Mouse (Mus musculus): ENCODE data around the gene Zic2.

- TF ChIP-seq CTCF (IDR thresholded peaks at IDR 0.05; ENCODE audit: insufficient read depth, low read length): no peak
- no peak for TF ChIP-seq POLR2A (IDR thresholded peaks at IDR 0.05; ENCODE audit: borderline replicate concordance, extremely low read depth, low read depth, low read length)
These were observed 7.1 kb upstream of the Zic2 start for GRCm38 (mm10) chr14:122467926-122468841.
